Mouse (Mus musculus): ENCODE measurements around the gene Sms.

Sms gene

DNA sequence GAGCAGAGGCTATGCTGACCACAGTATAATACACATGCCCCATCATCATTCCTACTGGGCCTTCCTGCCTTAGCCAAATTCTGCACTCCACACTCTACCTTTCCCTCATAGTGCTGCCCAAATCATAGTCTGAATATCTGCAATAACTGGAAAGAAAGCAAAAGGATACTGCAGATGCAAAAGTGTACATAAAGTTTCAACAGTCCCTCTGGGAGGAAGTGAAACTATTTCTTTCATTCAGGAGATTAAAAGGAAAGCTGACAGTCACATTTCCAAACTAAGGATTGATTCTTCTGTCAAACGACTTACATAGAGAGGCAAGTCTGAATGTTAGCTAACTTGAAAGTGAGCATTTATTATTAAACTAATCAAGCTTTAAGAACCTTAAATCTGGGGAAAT is 26.1 kb downstream of the Sms start:
- in situ Hi-C loops (cut with MboI; ENCODE audit: unreplicated experiment in 2 of 2) = loop anchor here (5.0 to 10.0 kb wide), 2 partner anchors 171 to 1459 kb away; no protein-coding TSS in a partner anchor

DNA sequence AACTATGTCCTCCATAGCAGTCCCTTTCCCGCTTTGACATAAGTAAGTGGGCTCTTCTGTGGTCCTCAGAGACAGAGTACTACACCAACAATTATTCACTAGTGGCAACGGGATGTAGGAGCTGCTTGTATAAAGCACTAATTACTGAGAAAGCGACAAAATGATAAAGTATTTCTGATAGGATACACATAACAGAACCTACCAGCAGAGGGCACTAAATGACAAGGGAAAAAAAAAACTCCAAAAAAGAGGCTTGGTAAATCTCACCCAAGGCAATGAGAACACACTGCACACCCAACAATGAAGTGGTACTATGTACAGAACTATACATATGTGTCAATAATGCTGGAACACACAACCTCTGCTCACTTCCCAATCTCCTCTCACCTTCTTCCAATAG is 29.4 kb downstream of the Sms start:
- in situ Hi-C loops (cut with MboI; ENCODE audit: unreplicated experiment in 2 of 2) = loop anchor here (10.0 kb wide), 1 partner anchor 1462 kb away; no protein-coding TSS in a partner anchor

DNA sequence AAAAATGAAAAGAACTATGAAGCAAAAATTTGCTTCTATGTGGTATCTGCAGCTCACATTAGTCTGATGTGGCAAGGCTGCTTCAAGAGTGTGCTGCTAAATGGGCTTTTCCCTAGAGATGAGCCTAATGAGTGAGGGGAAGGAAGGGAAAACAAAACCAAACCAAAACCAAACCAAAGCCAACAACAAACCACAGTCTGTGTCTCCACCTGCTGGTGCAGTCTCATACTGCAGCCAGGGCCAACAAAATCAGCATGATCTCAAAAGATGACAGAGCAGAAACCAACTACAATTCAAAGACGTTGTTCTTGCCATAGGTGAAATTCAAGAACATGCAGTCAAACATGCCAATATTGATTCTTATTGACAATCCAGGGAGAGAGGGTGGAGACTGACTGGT is 37.7 kb downstream of the Sms start:
- in situ Hi-C loops (cut with MboI; ENCODE audit: unreplicated experiment in 2 of 2) = loop anchor here (5.0 to 10.0 kb wide), 5 partner anchors 112 to 1817 kb away; no protein-coding TSS in a partner anchor

DNA sequence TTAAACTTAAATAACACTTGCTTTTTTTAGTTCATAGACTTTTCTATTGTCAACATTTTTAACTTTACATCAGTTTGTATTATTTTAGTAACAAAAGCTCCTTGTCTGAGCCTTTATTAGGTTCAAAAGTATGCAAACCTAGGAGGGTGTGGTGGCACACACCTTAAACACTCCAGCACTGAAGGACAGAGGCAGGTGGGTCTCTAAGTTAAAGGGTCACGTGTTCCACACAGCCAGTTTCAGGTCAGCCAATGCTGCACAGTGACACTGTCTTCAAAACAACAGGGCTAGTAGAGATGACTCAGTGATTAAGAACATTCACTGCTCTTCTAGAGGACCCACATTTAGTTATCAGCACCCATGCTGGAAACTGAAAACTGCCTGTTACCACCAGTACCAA is 43.1 kb downstream of the Sms start:
- in situ Hi-C loops (cut with MboI; ENCODE audit: unreplicated experiment in 2 of 2) = no loop called here

DNA sequence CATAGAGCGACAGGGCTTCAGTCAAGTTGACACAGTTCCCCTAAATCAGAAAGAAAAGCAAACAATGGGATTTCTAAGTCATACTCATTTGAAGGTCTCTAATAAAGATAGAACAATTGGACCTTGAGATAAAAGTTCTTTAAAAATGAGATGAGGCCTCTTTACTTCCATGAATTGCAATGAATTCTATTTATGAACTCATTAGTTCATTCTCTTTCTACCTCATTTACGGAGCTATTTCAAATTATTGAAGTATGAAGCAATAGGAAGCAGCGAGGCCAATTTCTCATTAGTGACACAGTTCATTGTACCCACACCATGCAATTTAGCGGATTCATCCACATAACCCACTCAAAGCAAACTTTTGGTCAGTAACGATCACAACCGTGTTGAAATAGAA is 44.7 kb downstream of the Sms start:
- in situ Hi-C loops (cut with MboI; ENCODE audit: unreplicated experiment in 2 of 2) = no loop called here

DNA sequence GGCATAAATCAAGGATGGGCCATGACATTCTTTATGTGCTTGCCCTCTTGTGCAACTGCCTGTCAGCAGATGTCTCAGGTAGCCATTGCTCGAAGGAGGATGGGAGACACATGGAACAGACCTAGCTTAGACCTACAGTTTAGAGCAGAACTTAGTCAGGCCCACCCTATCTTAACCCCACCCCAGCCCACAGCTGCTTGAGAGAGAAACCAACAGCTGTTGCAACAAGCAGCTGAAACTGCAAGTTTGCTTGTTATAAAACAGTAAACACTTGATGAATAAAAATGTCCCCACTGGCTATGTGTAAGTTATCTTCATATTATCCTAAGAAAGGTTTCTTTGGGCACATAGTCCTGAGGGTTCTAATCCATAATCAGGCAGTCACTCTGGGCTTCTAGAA is 57.3 kb downstream of the Sms start:
- in situ Hi-C loops (cut with MboI; ENCODE audit: unreplicated experiment in 2 of 2) = no loop called here

DNA sequence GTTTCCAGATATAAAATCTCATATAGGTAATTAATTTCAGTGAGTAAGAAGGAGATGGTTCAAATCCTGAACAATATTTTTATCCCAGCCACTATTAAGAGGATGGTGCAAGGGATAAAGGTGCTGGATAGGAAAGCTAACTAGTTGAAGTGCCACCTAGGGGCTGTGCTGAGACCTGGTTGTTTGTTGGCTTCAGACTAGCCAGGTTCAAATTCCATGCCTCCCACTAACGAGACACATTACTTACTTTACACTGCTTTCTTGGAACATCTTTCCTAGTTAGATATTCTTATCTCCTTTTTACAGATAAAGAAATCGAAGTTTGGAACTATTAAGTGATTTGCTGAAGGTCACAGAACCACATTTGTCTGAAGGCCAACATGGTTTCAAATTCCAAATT is 72.6 kb downstream of the Sms start:
- in situ Hi-C loops (cut with MboI; ENCODE audit: unreplicated experiment in 2 of 2) = no loop called here

DNA sequence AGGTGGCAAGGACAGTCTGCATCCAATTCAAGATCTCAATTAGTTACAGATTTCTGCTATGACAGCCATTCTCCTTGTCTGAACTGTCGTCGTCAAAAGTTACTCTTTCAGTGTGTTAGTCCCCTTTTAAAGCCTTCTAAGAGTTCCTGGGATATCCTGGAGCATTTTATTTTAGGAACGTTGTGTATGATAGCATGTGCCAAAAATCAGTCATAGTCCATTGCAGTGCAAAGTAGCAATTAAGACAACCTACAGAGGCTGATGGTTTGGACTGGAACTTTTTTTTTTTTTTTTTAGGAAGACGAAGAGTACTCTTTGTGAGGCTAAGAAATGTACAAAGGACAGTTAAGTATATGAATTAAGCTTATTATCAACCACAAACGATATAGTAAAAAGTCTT is 76.9 kb downstream of the Sms start, which contains the start of gene Phex:
Gene Phex (minus strand): TSS at position 101 of the 400 bp plus-strand sequence.
- in situ Hi-C loops (cut with MboI; ENCODE audit: unreplicated experiment in 2 of 2) = no loop called here

DNA sequence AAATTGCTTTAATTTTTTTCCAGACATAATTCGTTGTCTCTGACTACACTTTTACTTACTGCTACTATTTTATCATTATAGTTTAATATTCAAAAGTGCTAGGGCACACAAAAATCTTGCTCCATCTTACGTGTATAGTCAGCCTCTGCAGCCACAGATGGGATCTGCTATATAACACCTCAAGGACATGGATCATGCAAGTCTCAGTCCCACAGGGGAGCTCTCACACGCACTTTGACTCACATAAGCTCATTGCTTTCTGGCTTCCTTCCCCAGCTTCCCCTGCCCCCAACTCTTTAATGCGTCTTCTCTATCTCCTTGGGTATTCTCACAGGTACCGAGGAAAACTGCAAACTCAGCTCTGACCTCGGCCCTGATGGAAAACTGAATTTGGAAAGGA is 87.2 kb downstream of the Sms start:
- in situ Hi-C loops (cut with MboI; ENCODE audit: unreplicated experiment in 2 of 2) = no loop called here
